Mouse (Mus musculus): ENCODE results near the gene Mtg1.

Mtg1 gene

DNA sequence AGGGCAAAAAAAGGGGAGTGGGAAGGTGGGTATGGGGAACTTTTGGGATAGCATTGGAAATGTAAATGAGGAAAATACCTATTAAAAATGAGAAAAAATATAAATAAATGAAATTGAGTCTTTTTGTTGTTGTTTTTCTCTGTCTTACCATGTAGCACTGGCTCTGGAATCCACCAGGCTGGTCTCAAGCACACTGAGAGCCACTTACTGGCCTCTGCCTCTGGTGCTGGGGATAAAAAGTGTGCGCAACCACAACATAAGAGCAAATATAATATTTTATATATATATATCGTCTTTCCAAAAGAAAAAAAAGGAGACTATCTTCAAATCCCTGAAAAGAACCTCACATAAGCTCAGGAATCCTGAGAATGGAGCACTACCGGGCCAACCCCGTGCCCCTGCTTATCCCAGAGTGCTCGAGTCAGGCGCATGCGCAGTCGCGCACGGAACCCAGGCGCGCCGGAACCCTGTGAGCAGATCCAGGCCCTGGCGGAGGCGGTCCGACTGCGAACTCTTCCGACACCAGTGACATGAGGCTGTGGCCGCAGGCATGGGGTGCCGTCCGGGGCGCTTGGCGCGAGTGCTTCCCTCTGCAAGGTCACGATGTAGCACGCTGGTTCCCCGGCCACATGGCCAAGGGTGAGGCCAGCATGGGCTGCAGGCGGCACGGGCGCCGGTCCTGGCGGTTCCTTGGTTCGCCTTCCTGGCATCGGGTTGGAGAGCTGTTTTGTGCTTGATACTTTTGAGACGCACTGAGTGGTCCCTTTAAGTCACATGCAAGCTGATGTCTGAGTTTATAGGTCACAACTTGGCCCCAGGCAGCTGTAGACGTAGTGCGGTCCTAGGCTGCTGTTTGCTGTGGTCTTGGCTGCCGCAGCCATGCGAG is at the start of gene Mtg1:
Mtg1 (plus strand) TSS at position 430 of the 886 bp plus-strand sequence.
- DNase-seq (ENCODE audit: extremely low read depth, insufficient read length, low spot score): peak; percentile 94

DNA sequence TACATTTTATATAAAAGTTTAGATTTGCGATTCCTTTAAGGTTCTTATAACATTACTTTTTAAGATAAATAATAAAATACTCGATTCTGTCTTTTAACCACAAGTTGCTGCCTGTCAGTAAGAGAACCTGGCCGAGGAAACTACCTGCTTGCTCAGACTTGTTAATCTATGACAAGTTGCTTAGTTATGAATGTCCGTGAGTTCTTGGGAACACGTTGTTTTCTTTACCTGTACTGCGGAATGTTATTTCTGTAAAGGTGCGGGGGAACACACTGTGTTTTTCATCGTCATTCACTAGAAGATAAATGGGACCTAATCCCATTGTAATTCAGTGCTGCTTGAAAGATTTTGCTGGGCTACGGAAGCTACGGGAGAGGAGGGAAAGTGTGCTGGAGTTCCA is 46.8 kb upstream of the Mtg1 start:
- no peak for DNase-seq (ENCODE audit: extremely low read depth, insufficient read length, low spot score)

DNA sequence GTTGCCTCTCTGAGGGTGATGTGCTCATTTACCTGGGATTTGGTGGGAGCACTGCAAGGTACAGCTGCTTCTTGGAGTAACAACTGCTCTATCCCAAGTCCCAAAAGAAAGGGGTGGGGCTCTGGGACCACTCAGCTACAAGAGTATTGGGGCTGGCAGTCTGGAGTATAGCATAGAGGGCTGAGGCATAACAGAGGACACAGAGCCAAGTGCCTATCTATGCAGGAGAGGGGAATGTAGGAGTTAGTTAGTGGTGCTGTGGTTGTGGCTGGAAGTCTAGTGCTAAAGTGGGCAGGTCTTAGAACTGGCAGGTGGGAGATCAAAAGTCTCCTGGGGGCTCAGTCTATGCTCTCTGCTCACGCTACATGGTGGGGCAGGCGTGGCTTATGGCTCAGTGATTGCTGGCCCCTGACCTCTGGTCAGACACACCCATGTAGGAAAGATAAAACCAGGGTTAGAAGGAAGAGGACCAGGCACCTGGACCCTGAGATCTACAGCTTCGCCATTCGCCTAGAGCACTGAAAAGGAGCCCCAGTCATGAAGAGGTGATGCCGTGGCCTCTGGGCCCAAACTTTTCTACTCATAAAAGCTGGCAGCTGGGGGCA is 44.3 kb upstream of the Mtg1 start, which contains the start of gene Prap1:
Prap1 (plus strand) TSS at position 472 of the 605 bp plus-strand sequence.
- no peak for DNase-seq (ENCODE audit: extremely low read depth, insufficient read length, low spot score)

DNA sequence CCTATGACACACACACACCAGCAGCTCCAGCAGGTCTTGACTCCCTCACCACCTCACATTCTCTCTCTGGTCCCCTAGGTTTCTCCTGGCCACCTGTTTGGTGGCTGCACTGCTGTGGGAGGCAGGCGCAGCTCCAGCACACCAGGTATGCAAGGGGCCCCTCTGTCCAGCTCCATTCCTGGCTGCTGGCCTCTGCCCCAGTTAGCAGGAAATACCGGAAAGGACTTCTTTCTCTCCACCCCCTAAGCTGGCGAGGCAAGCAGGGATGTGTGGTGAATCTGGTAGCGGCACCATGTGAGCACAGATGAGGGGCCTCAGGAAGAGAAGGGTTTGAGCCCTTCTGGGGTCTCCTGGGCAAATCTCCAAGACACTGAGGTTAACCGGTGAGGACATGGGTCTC is 42.4 kb upstream of the Mtg1 start:
- DNase-seq (ENCODE audit: extremely low read depth, insufficient read length, low spot score): no peak

DNA sequence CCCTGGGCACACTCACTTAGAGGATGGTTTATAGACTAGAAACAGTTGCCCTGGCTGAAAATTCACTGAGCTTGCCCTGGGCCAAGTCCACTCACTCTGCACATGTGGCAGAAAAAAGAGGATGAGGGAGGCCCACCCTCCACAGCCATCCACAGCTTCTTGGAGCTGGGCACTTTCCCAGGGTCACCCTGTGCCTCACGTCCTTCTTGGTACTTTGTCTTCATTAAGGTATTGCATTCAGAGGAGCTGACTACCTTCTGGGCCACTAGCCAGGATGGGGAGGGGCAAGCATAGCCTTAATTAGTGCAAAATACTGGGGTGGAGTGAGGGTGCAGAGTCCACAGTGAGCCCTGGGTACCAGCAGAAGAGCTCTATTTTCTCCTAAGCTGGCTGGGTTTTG is 41.8 kb upstream of the Mtg1 start:
- DNase-seq (ENCODE audit: extremely low read depth, insufficient read length, low spot score): no peak

DNA sequence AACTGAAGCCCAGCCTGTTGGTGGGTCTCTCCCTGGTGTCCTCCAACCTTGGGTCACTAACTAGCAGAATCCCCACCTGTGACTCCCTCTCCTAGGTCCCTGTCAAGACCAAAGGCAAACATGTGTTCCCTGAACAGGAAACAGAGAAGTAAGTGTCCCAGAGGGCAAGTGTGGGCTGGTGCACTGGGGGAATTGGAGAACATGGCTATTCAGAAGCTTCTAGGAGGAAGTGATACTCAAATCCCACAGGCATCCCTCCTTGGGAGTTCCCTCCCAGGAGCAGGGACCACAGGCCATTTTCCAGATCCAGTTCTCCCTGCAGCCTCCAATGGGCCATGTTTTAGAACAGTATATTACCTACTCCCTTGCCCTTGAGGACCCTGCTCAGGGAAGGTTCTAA is 41.3 kb upstream of the Mtg1 start:
- no peak for DNase-seq (ENCODE audit: extremely low read depth, insufficient read length, low spot score)

DNA sequence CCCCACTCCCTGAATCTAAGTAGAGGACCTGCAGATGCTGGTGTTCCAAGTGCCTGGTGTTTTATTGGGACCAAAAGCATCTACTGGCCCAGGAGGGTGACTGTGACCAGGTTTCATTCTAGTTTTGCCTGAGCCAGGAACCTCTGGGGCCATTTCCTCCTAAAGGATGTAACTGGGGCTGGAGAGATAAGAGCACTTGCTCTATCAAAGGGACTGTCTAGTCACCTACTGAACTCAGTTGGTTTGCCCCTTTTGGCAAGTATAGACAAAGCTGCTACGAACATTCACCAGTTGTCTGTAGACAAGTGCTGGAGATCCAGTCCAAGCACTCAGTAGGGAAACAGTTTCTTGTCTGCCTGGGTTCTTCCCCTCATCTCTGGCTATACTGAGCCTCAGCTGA is 38.9 kb upstream of the Mtg1 start:
- no peak for DNase-seq (ENCODE audit: extremely low read depth, insufficient read length, low spot score)

DNA sequence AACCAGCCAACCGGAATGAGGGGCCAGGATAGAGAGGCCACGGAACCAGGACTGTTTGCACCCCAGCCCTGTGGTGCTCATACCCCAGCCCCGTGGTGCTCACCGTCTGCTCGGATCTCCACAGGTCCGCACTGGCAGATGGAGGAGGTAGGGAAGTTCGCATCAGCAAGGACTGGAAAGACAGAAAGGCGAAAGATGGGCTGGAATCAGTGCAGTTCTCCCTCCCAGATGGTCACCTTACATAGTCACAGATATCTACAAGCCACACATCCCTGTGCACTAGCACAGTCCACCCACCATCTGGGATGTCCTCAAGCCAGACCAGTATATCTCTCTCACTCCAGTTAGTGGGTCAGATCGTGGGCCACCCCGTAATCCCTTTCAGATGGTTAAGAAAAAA is 35.9 kb upstream of the Mtg1 start:
- no peak for DNase-seq (ENCODE audit: extremely low read depth, insufficient read length, low spot score)

DNA sequence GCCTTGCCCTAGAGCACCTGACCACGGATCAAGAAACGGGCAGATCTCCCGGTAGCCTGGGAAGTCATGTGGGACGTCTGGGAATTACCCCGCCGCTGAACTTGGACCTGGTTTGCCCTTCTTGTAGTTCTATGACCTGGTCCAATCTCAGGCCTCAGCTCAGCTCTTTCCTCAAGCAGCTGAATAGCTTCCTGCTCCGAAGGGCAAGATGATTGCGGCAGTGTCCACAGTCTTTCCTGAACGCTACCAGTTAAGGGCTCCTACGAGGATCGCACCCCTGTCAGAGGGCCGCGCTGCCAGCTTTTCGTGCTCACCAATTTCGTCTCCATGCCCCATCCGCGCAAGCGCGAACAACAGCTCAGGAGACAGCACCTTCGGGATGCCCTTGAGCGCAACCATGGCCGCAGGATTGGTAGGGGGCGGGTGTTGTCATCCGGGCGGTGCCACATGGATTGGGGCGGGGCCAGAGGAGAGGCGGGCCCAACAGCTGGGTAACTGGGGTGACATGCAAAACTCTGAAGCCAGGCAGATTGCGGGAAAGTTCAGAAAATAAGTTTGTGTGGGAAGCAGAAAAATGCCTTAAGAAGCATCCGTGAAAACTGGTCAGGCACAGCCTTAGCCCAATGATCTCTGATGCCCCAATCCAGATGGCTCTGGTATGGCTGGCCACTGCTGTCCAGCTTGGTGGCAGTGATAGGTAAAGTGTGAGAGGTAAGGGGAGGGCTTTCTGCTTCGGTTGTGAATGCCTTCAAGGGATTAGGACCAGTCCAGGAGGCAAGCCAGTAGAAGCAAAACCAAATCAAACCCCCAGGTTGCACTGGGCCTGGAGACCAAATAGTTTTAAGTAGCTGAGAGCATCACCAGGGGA is 35.1 kb upstream of the Mtg1 start, which contains the start of gene Fuom:
Fuom (minus strand) TSS at position 449 of the 868 bp plus-strand sequence.
- DNase-seq (ENCODE audit: extremely low read depth, insufficient read length, low spot score): peak; percentile 86

DNA sequence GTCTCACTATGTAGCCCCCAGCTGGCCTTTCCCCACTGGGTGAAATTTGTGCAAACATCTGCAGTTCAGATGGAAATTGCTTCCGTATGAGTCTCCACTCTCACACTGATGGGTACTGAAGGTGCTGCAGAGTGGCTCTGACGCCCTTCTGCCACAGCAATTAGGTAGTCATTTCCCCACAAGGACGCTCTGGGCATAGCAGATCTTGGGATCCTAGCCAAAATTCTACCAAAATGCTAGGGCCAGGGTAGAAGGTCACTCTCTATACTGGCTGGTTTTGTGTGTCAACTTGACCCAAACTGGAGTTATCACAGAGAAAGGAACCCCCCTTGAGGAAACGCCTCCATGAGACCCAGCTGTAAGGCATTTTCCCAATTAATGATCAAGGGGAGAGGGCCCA is 33.4 kb upstream of the Mtg1 start:
- no peak for DNase-seq (ENCODE audit: extremely low read depth, insufficient read length, low spot score)

DNA sequence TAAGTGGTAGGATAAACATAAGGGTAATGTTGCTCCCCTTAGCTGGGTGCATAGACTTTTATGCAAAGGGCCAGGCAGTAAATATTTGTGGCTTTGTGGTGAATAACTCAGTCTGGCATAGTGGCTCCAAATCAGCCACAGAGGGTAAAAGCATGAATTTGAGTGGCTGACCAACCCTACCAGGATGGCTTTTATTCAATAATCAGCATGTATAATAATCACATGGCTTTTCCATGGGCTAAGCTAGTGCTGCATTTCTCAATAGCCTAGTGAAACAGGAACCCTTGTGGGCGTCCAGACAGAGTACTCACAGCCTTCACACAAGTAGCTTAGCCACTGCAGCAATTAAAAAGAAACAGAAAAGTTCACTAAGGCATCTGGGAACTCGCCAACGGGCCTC is 25.4 kb upstream of the Mtg1 start:
- DNase-seq (ENCODE audit: extremely low read depth, insufficient read length, low spot score): peak; percentile 68

DNA sequence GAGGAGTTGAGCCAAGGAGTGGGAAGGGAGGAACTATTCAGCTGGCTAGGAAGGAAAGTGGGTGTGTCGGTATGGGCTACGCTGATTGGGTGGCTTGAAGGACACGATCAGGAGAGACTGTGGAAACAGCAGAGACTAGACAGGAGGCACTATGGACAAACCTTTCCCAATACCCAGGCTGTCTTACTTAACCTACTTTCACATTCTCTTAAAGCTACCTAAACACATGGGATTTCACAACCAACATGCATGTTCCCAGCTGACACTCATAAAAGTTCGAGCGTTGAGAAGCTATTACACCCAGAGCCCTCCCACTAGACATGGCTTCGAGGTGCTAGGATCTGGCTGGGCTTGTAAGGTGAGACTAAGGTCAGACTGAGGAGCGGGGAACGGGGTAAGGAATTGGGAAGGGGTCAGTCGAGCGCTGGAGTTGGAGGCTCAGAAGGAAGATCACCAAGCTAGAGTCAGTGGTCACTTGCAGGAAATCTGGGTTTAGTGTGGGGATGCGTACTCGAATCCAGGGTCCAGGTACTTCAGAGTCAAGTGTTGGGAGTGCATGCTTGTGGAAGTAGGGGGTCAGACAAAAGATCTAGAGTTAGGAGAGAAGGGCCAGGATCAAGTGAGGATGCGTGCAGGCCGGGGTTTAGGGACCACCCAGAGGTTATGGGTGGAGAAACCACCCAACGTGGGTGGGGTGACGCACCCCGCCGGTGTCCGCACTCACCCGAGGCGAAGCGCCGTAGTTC is 21.6 kb upstream of the Mtg1 start, which contains the start of gene Paox:
Paox (plus strand) TSS at position 217 of the 746 bp plus-strand sequence.
- DNase-seq (ENCODE audit: extremely low read depth, insufficient read length, low spot score): peak; percentile 57

DNA sequence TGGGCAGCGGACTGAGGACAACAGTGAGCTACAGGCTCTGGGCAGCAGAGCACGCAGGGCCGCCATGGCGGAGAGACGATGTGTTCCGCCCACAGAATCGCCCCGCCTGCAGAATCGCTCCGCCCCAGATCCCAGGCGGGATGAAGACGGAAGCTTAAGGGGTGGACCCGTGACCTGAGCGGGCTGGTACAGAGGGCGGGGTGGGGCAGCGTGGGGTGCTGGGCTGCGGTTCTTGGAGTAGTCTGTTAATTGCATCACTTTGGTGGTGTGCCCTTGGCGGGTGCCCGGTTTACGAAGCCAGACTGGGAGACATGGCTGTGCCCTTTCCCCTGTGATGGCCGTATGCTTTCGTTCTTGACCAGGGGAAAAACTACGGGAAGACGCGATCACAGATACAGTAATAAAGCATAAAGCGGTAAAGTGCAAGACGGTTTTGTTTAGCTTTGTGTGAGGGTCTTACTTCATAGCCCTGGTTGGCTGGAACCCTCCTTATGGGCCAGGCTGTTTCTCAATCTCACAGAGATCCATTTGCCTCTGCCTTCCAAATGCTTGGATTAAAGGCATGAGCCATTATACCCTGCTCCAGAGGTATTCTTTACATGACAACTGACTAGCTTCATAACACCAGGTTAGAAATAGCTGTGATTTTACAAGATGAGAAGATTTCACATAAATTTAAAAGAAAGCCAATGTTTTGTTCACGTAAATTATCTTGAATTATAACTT is 20.9 kb upstream of the Mtg1 start, which contains the start of gene Echs1:
Echs1 (minus strand) TSS at position 148 of the 726 bp plus-strand sequence.
- peak; percentile 95 for DNase-seq (ENCODE audit: extremely low read depth, insufficient read length, low spot score)

DNA sequence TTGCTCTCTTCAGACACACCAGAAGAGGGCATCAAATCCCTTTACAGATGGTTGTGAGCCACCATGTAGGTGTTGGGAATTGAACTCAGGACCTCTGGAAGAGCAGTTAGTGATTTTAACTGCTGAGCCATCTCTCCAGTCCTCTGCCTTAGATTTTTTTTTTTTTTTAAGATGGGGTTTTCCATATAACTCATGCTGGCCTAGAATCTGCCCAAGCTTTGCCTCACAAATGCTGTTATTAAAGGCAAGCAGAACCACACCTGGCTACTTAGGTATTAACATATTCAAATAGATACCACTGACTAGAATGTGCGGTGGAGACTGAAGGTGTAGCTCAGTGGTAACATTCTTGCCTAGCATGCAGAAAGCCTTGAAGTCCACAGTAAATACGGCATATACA is 16.9 kb upstream of the Mtg1 start:
- no peak for DNase-seq (ENCODE audit: extremely low read depth, insufficient read length, low spot score)

DNA sequence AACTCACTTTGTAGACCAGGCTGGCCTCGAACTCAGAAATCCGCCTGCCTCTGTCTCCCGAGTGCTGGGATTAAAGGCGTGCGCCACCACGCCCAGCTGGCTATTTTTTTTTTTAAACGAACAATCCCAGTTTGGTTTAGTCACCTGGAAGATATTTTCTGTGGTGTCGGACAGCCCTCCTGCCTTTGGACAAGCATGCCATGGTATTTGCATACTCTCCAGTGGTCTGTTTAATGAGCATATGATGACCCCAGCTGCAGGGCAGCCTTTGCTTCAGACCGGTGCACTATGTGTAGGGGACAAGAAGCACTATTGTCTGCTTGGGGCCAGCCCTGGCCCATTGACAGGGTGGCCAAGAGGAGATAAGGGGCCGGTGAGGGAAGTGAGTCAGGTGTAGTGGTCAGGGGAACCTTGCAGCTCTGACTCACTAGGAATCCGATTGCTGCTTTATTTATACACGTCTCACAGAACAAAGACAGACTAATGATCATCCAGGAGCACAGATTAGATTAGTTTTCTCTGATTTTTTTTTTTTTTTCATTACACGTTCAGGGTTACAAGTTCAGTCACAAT is 15.9 kb upstream of the Mtg1 start:
- no peak for DNase-seq (ENCODE audit: extremely low read depth, insufficient read length, low spot score)

DNA sequence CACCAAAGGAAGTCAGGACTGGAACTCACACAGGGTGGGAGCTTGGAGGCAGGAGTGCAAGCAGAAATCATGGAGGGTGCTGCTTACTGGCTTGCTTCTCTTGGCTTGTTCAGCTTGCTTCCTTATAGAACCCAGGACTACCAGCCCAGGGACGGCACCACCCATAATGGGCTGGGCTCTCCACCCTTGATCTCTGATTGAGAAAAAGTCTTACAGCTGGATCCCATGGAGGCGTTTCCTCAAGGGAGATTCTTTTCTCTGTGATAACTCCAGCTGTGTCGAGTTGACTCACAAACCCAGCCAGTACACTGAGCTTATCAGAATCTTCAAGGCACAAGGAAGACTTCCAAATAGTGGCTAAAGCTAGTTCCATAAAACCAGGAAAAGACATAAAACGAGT is 14.6 kb upstream of the Mtg1 start:
- DNase-seq (ENCODE audit: extremely low read depth, insufficient read length, low spot score): no peak

DNA sequence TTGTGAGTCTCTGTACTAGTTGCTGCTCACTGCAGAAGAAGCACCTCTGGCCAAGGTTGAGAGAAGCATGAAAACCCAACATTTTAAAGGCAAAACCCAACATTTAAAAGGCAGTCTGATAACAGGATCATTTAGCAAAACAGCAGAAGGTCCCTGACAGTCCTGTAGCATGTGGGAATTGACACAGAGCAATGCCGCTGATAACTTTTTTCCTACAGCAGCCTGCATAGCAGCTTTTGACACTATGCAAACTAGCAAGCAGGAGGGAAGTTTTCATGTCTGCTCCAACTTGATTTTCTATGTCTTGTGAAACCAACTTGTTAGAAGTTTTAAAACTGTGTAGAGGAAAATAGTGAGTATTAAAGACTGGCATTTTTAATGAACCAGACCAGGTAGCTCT is 13.0 kb upstream of the Mtg1 start:
- DNase-seq (ENCODE audit: extremely low read depth, insufficient read length, low spot score): no peak

DNA sequence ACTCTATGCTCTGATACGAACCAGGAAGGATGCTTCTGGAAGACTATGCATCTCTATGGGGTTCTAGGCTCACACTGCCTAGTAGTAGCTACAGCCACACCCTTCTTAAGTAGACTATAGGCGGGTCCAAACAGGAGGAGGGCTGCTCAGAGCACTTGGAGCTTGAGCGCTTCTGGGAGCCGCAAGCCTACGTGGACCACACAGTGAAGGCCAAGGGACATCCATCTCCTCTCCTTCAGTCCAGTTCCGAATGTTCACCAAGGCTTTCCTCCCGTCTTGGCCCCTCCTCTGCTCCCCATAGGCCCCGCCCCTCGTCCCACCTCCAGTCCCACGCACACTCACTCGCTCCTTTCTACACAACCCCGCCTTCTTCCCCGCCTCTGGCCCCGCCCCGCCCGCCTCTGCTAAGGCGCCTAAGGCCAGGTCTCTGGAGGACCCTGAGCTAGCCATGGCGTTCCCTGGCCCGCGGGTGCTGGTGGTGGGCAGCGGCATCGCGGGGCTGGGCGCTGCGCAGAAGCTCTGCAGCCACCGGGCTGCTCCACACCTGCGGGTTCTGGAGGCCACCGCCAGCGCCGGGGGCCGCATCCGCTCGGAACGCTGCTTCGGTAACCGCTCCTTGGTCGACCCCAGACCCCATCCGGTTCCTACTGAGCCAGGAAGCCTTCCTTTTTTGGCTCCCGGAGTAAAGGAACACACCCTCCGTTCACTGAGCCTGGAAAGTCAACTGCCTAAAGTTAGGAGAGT is 11.9 kb upstream of the Mtg1 start:
- peak; percentile 77 for DNase-seq (ENCODE audit: extremely low read depth, insufficient read length, low spot score)

DNA sequence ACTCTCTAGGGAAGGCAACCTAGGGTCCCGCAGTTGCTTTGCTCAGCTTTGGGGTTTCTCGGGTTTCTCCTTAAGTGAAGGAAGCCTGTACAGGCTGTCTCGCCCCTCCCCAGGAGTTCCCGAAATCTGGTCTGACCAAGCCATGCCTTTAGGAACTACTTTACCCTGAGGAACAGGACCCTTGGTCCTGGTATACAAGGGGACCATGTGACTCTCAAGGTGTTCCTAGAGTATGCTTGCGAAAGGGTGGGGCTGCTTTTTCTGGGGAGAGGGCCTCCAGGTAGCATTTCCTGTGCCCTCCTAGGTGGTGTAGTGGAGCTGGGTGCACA is 11.4 kb upstream of the Mtg1 start:
- no peak for DNase-seq (ENCODE audit: extremely low read depth, insufficient read length, low spot score)

Data from 3134 (cell line).